Mouse (Mus musculus): ENCODE measurements at regions not wholly inside any gene's neighbourhood (a gene's known extent, or its start where the extent isn't known, plus 50 kb on each side); places are given as distances from the start of the nearest gene placed in this dataset.
A peak's percentile ranks its signal among the peaks of the same experiment; 100 is the strongest.

DNA sequence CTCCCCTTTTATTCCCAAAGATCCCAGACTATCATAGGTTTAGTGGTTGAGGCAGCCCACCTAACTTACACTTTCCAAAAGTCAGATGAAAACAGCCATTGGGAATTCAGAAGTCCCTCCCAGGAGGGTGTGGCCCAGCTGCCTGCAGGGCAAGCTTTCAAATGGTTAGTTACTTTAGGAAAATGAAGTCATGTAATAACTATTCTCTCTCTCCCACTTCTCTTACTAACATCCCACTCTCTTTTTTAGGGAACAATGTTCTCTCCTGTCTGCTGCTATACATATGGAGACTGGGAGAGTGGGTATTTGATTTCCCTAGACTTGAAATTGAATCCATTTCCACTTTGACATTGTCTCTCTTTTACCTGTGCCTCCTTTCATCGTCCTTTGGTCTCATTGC lies 55.0 kb downstream of the Zfp648 start:
- DNase-seq: no peak

- DNase-seq: peak; percentile 78
Measured at GRCm38 (mm10) chr1:154256811-154257210, 55.8 kb downstream of the Zfp648 start.

DNA sequence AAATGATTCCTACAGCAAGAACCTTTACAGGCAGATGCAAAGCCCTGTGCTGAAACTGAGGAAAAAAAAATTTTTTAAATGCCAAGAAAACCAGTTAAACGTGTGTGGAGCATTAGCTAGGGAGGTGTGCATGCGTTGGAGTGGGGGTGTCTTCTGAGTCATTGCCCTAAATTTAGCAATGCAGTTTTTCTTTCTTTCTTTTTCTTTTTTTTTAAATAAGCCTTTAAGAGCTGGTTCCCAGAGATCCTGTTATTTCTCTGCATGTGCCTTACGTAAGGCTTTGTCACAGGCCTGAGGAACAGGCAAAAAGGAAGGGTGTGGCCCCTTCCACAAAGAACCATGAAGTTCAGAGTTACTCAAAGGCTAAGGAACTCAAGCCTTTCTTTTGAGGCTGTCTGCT lies 57.5 kb downstream of the Zfp648 start:
- DNase-seq: peak; percentile 80

GRCm38 (mm10) chr1:154260393-154260792 lies 59.4 kb downstream of the Zfp648 start:
- DNase-seq: no peak

DNA sequence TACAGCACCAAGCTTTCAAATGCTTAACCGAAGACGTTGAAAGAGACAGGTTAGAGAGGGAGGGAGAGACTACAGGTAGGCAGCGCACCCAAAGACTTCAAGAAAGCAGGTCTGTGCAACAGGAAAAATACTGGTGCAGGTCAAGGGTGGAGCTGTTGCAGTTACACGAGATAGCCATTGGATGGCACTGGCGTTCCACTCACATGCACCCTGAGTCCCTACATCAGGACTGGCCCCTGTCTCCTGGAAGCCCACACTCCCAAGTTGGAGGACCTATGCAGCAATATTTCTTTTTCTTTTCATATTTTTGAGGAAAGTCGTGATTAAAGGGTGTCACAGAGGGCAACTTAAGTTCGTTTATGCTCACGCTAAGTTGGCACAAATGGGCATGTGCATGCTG lies 80.5 kb downstream of the Zfp648 start:
- DNase-seq: no peak

DNA sequence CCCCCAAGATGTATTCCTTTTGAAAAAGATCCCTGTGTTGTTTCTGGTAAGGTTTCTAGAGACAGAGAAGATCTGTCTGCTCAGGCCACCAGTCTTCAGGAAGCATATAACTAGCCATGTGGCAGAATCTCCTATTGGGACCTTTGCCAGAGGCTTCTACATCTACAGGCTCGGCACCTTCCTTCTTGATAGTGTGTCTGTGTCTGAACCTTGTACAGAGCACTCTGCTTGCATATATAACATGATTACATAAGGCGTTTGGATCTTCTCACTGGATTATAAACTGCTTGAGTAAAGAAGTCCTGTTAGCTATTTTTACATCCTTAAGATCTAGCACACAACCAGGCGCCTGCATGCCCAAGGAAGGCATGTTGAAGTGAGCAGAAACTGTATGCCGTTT lies 85.1 kb downstream of the Zfp648 start:
- DNase-seq: no peak

GRCm38 (mm10) chr1:154292729-154293128 lies 91.7 kb downstream of the Zfp648 start:
- DNase-seq: no peak

DNA sequence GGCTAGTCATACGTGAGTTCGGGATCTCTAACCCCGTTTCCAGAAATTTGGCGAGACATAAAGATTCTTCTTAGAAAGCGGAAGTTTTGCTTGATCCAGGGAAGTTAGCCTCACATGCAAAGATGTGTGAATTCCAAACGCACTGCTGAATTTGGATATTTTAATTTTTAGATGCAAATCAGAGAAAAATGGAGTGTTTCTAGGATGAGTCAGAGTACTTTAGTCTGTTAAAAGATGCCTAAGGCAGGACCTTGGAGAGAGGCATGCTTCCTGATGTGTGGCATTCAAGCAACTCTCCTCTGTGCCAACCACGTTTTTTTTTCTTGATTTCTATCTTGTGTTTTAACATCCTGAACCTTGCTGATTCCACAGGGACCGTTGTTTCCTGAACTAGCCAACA lies 95.1 kb downstream of the Zfp648 start:
- DNase-seq: no peak

- DNase-seq: no peak
Measured at GRCm38 (mm10) chr1:154299866-154300265, 98.9 kb downstream of the Zfp648 start.

GRCm38 (mm10) chr1:154309650-154310049 lies 108.7 kb downstream of the Zfp648 start:
- DNase-seq: no peak

Data from heart, adult 11 months (tissue).